Mouse (Mus musculus) CD8-positive naive resting alpha-beta T cell, adult 2 months (primary cell): Measurements from ENCODE around the gene Nfyc.

ENCODE experiments used
- DNase-seq, 2 experiments: peaks; one replicate each; pipeline ENCODE4 v3.0.0; 2022; ENCODE audit warnings: low read depth in 2 of 2, low spot score in 2 of 2

Gene Nfyc

DNA sequence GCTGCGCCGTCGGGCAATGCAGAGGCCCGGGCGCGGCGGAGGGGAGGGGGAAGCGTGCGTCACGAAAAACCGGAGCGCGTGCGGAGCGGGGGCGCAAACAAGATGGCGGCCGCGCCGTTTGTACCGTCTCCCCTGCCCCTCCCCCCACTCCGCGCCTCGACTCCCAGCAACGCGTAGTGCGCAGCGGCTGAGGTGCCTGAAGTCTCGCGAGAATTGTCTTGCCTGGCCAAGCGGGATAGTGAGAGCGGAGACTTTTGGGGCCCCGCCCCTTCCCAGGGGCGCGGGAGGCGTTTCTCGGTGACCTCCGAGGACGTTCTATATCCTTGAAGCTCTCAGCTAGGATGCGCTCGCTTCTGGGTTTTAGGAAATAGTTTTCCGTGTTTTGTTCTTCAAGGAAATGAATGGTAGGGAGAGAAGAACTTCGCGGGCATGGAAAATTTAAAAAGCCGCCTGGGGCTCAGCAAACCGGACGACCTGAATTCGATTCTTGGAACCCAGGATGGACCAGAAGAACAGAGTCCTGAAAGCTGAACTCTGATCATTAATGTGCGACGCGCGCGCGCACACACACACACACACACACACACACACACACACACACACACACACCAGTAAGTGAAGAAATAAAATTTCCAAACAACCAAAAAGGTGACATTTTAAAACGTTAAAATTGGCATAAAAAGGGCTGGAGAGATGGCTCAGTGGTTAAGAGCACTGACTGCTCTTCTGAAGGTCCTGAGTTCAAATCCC, 5.6 kb downstream of the Nfyc start:
- DNase-seq = peak; percentile 96 to 97

DNA sequence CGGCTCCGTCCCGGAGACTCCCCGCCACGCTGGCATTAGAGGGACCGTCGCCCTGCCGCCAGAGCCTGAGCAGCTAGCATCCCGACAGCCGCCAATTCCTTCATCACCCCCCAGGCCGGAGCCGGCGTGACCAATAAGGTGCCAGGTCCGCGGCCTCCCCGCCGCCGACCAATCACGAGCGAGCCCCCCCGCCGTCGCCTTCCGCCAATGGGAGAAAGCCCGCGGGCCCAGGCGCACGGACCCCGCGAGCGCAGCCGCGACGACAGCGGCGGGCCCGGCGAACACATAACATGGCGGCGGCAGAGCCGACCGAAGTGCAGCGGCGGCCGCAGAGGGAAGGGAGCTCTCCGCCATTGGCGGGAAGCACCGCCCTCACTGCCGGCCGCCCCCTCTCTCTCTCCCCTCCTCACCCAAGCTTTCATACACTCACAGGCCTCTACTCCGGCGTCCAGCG, 6.2 kb downstream of the Nfyc start:
- DNase-seq = peak; percentile 66 to 74

DNA sequence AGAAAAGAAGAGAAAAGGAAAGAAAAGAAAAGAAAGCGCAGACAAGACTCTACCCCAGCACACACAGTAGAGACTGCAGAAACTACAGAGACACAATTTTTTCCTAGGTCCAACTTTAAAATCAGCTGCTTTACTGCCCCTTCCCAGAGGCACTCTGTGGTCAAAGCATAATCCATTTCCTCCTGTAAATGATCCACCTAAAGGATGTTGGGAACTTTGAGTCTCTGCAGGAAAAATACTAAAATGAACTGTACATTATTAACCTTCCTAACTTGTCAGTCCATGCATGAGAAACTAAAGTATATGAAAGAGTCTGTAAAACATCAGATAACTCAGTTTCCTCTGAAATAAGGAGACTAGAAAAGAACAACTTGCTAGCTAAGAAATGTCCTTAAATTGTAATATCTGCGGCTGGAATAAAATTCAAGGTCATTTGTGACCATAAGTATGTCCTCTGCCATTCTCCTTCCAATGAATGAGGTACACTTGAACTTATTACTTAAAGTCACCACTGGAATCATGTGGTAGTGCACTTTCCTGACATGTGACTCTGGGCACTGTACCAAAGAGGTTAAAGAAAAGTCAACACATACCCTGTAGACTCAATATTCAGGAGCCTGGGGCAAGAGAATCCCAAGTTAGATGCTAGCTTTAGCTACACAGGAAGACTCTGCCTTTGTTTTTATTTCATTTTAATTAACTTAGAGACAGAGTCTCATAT, 9.0 kb downstream of the Nfyc start:
- no peak for DNase-seq

GRCm38 (mm10) chr4:120819871-120820270, 11.5 kb downstream of the Nfyc start:
- DNase-seq = no peak

GRCm38 (mm10) chr4:120819296-120819695, 12.1 kb downstream of the Nfyc start:
- DNase-seq = no peak

DNA sequence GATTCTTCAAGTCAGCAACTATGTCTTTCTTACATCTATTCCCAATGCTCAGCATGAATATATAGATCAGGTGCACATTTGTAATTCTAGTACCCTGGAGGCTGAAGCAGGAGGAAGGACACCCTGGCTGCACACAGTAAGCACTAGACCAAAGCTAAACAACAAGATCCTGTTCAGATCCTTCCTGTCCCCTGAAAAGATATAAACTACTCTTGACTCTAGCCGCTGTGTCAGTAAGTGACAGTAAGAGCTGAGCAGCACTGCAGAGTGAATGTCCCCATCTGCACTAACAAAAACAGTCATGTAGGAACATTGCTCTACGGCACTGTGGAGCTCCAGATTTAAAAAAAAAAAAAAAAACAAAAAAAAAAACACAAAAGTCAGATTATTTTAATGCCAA, 13.4 kb downstream of the Nfyc start:
- DNase-seq = no peak

- DNase-seq = no peak
Observed at GRCm38 (mm10) chr4:120817002-120817774, 14.2 kb downstream of the Nfyc start.

DNA sequence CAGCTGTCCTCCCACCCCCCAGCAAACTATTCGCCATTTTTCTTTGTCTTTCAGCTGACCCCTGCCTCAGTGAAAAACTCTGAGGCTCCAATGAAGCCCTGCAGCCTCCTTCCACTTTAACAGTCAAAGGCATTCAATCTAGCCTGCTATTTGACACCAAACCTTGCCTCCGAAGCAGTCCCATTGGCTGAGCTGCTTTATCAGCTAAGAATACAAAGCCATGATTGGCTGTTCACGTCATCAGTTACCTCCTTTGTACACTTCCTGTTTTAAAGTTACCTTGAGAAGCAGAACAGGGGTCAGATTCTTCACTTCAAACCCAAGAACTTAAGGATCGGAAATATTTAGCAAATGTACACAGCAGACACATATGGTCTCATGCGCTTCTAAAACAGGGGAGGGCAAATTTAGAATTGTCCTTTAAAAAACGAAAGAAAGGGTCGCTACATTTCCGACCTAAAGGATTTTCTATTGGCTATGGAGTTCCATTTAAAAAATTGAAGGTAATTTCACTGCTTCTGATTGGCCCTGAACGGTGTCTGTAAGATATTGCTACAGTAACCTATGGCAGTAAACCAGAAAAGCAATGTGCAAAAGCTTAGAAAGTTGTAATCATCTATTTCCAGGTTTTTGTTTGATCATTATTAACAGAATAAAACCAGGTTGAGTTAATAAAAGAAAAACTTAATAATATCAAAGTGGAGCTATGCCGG, 15.6 kb downstream of the Nfyc start:
- peak; percentile 55 to 69 for DNase-seq

GRCm38 (mm10) chr4:120815163-120815562, 16.2 kb downstream of the Nfyc start:
- DNase-seq = no peak

GRCm38 (mm10) chr4:120814171-120814570, 17.2 kb downstream of the Nfyc start:
- DNase-seq = no peak

DNA sequence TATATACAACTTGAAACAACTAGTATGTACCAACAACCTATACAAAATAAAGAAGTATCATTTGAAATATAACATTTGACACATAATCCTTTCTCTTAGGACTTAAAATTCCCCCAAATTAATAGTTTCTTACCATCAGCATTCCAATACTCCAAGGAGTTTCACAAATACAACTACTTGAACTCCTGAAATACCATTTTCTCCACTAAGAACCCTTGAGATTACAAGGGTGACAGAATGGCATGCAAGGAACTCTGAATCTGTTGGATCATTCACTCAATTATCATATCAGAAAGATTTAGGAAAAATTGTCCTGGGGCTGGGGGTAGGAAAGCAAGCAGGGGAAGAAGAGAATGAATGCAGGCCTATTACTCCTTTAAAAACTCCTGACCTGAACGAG, 17.6 kb downstream of the Nfyc start:
- DNase-seq = no peak

GRCm38 (mm10) chr4:120805816-120806215, 25.6 kb downstream of the Nfyc start:
- no peak for DNase-seq

DNA sequence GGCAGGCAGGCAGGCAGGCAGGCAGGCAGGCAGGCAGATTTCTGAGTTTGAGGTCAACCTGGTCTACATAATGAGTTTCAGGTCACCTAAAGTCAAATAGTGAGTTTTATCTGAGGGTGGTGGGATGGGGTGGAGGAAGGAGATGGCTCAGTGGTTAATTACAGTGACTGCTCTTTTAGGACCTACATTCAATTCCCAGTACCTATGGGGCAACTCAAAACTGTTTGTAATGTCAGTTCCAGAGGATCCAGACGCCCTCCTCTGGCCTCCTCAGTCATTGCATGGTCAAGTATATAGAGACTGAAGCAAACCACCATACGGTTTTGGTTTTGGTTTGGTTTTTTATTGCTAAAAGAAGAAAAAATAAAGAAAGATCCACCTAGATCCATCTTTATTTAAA, 29.9 kb downstream of the Nfyc start:
- DNase-seq = peak; percentile 22 to 50

DNA sequence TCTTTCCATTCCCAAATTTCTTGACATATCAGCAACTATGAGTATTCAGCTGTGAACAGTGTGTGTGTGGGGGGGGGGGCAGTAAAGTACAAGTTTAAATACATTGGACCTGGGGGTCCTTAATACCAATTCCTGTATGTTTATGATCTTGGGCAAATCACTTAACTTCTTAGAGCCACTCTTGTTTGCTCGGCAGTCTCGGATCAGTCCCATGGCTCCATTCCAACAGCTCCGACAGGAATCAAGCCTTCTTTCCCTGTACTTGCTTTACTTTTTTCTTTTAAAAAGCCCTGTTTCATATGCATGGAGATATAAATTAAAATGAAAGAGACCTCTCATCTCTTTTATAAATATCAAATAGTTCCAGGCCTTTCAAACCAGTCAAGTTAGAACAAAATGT, 30.7 kb downstream of the Nfyc start:
- no peak for DNase-seq

DNA sequence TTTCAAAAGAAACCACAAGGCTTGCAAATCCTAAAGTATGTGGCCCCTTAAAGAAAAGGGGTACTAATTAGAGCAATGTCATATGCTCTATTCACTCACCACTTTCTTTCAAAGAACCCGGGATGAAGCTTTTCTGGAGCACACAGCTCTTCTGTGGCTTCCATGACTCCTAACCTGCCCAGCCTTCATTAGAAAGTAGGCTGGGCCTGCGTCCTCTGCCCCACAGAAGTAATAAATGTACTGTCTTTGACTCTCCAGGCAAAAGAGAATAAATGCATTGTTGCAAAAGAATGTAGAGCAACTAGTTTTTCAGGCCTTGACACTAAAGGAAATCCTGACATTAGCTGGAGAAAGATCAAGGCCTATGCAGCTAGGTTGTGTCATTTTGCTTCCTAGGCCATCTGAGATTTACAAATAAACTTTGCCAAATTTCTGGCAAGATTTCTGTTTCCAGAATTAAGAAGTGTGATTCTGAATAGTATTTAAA, 31.6 kb downstream of the Nfyc start:
- DNase-seq = no peak

GRCm38 (mm10) chr4:120797985-120798725, 33.2 kb downstream of the Nfyc start:
- DNase-seq = no peak

- DNase-seq = no peak
Observed at GRCm38 (mm10) chr4:120796687-120797086, 34.7 kb downstream of the Nfyc start.

DNA sequence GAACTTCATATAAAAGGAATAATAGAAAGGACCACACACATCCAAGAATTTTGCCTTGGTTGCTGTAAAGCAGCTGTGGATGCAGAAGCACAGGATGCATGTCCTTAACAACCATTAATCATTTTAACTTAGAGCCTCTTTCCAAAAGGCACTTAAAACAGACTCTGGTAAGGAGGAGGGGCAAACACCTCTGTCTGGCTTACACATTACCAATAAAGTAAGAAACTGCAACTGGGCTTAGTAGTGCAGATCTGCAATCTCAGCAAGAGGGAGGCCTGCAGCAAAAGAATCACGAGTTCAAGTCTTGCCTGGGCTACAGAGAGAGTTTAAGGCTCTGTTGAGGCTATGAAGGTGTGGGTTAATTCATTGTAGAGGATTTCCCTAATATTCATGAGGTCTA, 35.7 kb downstream of the Nfyc start:
- DNase-seq = no peak

GRCm38 (mm10) chr4:120792918-120793317, 38.5 kb downstream of the Nfyc start:
- DNase-seq = no peak

DNA sequence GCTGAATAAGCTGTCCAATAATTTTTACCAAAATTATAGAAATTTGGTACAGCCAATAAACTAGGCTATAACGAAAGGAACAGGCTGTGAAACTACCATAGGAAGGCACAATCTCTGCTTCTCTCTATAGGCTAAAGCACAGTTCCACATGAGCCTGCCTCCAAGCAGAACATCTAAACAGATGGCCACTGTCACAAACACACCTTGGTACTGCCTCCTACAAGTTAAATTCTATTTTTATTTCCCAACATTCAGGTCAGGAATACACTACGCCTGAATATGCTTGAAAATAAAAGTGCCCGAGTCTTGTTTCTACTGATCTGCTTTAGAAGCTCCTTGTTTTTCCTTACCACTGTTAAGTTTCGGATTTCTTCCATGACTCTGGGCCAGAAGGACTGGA, 41.3 kb downstream of the Nfyc start:
- DNase-seq = no peak
